Comparison of ENCODE assay signal across 34 mouse cellular contexts in the genomic region with DNA sequence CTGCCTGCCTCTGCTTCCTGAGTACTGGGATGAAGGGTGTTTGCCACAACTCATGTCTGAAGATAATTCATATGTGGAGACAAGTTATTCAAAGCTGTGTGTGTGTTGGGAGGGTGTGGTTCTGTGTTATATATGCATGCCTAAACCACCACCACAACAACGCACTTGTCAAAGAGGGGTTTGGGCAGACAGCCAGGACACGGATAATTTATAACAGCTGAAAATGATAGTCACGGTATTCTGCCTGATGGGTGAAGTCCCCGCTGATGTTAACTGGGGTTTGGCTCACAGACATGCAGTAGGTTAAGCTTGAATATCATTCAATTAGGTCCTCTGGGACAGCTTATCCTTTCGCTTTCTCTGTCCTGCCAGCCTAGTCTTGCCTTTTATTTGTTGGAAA.
DNase-seq lines count a peak whose midpoint lies in the region; ATAC-seq lines count a peak whose summit lies in the region.
"Had no signal": no experiment of that assay in that cellular context is flagged by ENCODE, and none has a peak within 500 bp of the region (broad histone marks: within the 10 kb centered on the region; RNA-seq: fewer than 3 reads in every experiment).

No protein-coding gene starts in this region.

- no peaks in the 10 kb centered on the region for H3K9me3 ChIP-seq in limb, embryonic 13.5 days
- no peaks in the 10 kb centered on the region for H3K9me3 ChIP-seq in limb, embryonic 10.5 days (replicated peaks)
- no peaks in the 10 kb centered on the region for H3K9me3 ChIP-seq in embryonic facial prominence, embryonic 14.5 days (ENCODE audit: control insufficient read depth, low read length)
- H3K9me3 ChIP-seq: forebrain, embryonic 10.5 days; heart, embryonic 10.5 days; heart, embryonic 15.5 days; intestine, embryonic 15.5 days; midbrain, embryonic 10.5 days; neural tube, embryonic 15.5 days had no signal

- H3K4me2 ChIP-seq in limb, embryonic 13.5 days (replicated peaks), result no peak overlapping the region
- H3K4me2 ChIP-seq in embryonic facial prominence, embryonic 14.5 days (ENCODE audit: low read depth, low read length), result no peak overlapping the region
- H3K4me2 ChIP-seq: heart, embryonic 15.5 days; intestine, embryonic 15.5 days; neural tube, embryonic 15.5 days had no signal

- no peaks in the 10 kb centered on the region for H3K27me3 ChIP-seq in limb, embryonic 13.5 days
- peaks cover 10% of the 10 kb centered on the region; the same call in 1 of the 2 replicates for H3K27me3 ChIP-seq in limb, embryonic 10.5 days (ENCODE audit: low read depth, poor library complexity, severe bottlenecking)
- no peaks in the 10 kb centered on the region for H3K27me3 ChIP-seq in embryonic facial prominence, embryonic 14.5 days (replicated peaks; ENCODE audit: control insufficient read depth, insufficient read depth, low read length)
- H3K27me3 ChIP-seq: heart, embryonic 15.5 days; intestine, embryonic 15.5 days; neural tube, embryonic 15.5 days had no signal

- no peak overlapping the region for H3K4me3 ChIP-seq in limb, embryonic 13.5 days
- no peak overlapping the region for H3K4me3 ChIP-seq in limb, embryonic 10.5 days
- H3K4me3 ChIP-seq in embryonic facial prominence, embryonic 14.5 days (ENCODE audit: low read depth, low read length), result no peak overlapping the region
- H3K4me3 ChIP-seq: forebrain, embryonic 10.5 days; heart, embryonic 10.5 days; heart, embryonic 15.5 days; intestine, embryonic 15.5 days; layer of hippocampus, adult 2 months; left cerebral cortex, adult 2 months; midbrain, embryonic 10.5 days; neural tube, embryonic 15.5 days had no signal

- intact Hi-C loops in gastrocnemius, postnatal 14 days (cut with DNase I; ENCODE audit: low total_unique reads), result no loop called here

- ATAC-seq in limb, embryonic 13.5 days (ENCODE audit: low FRiP score, low read depth), result peak; percentile 24; the same call in 1 of the 2 replicates
- peak; percentile 79 for ATAC-seq in embryonic facial prominence, embryonic 14.5 days (ENCODE audit: low read depth)
- ATAC-seq: activated CD4-positive, CD25-positive, alpha-beta regulatory T cell, adult 4 months; forebrain, postnatal 0 days; hindbrain, postnatal 0 days; intestine, embryonic 15.5 days had no signal

- no peaks in the 10 kb centered on the region for H3K36me3 ChIP-seq in limb, embryonic 13.5 days
- H3K36me3 ChIP-seq in limb, embryonic 10.5 days, result no peaks in the 10 kb centered on the region
- H3K36me3 ChIP-seq in embryonic facial prominence, embryonic 14.5 days (ENCODE audit: control insufficient read depth, insufficient read depth, low read length), result no peaks in the 10 kb centered on the region
- H3K36me3 ChIP-seq: forebrain, embryonic 10.5 days; heart, embryonic 10.5 days; heart, embryonic 15.5 days; intestine, embryonic 15.5 days; midbrain, embryonic 10.5 days; neural tube, embryonic 15.5 days had no signal

- no peaks in the 10 kb centered on the region for H3K4me1 ChIP-seq in limb, embryonic 13.5 days
- H3K4me1 ChIP-seq in limb, embryonic 10.5 days, result no peaks in the 10 kb centered on the region; the same call in 1 of the 2 replicates
- H3K4me1 ChIP-seq in embryonic facial prominence, embryonic 14.5 days (ENCODE audit: control insufficient read depth, insufficient read depth, low read length), result no peaks in the 10 kb centered on the region
- H3K4me1 ChIP-seq: heart, embryonic 10.5 days; heart, embryonic 15.5 days; intestine, embryonic 15.5 days; midbrain, embryonic 10.5 days had no signal

- no peak for DNase-seq in limb, embryonic 10.5 days (ENCODE audit: low spot score)
- peak; percentile 74 for DNase-seq in NIH3T3 (ENCODE audit: low read depth)
- DNase-seq in embryonic facial prominence, embryonic 14.5 days (ENCODE audit: low spot score), result peak; percentile 92
- DNase-seq in gastrocnemius, postnatal 14 days, result no peak
- no peak for DNase-seq in lung, postnatal 14 days
- no peak for DNase-seq in gastrocnemius, adult 8-10 months (ENCODE audit: low spot score in 2 of 2)
- DNase-seq: adrenal gland, adult 8-10 months; cerebellum, adult 11 months; cerebellum, adult 9-11 months; embryo, embryonic 11 days; forebrain, postnatal 0 days; gastrocnemius, postnatal 10 days; heart, adult 11 months; kidney, adult 2 months; kidney, postnatal 36 days; liver; lung, adult 2 months; lung, postnatal 10 days; right cerebral cortex, postnatal 4 days; thymus, adult 18-20 months; thymus, postnatal 25 days had no signal

- WGBS in limb, embryonic 13.5 days, result 58% methylated on average over 5 of the region's 5 CpGs
- WGBS in limb, embryonic 10.5 days, result 91% methylated on average over 5 of the region's 5 CpGs
- 18% methylated on average over 5 of the region's 5 CpGs for WGBS in embryonic facial prominence, embryonic 14.5 days

- no peak overlapping the region for H3K9ac ChIP-seq in limb, embryonic 13.5 days
- H3K9ac ChIP-seq in embryonic facial prominence, embryonic 14.5 days (ENCODE audit: low read depth, low read length), result no peak overlapping the region
- H3K9ac ChIP-seq: forebrain, postnatal 0 days; heart, embryonic 15.5 days; intestine, embryonic 15.5 days; liver, embryonic 14.5 days; neural tube, embryonic 15.5 days had no signal

- no peak overlapping the region for H3K27ac ChIP-seq in limb, embryonic 13.5 days
- no peak overlapping the region for H3K27ac ChIP-seq in limb, embryonic 10.5 days
- peak overlapping the region; percentile 48; the same call in 1 of the 2 replicates for H3K27ac ChIP-seq in embryonic facial prominence, embryonic 14.5 days (replicated peaks; ENCODE audit: low read depth, low read length)
- H3K27ac ChIP-seq: forebrain, embryonic 10.5 days; heart, embryonic 10.5 days; heart, embryonic 15.5 days; hindbrain, postnatal 0 days; intestine, embryonic 15.5 days; layer of hippocampus, adult 2 months; left cerebral cortex, adult 2 months; liver, embryonic 14.5 days; midbrain, embryonic 10.5 days; neural tube, embryonic 15.5 days; stomach, postnatal 0 days had no signal

Comparison
In these comparisons a context has a peak if more than half of its experiments do, and no peak if none do; other contexts are left out.
1. DNase-seq: peak in NIH3T3 (single experiment) and embryonic facial prominence, embryonic 14.5 days (single experiment); none in limb, embryonic 10.5 days (single experiment), gastrocnemius, postnatal 14 days (single experiment), lung, postnatal 14 days (single experiment) and gastrocnemius, adult 8-10 months (0 of 2).